Mouse (Mus musculus): ENCODE measurements at regions not wholly inside any gene's neighbourhood (a gene's known extent, or its start where the extent isn't known, plus 50 kb on each side); places are given as distances from the start of the nearest gene placed in this dataset.

- no peaks in the 10 kb centered on the region; the same call in 1 of the 2 replicates for H3K4me1 ChIP-seq (ENCODE audit: insufficient read depth)
- no peaks in the 10 kb centered on the region for H3K27me3 ChIP-seq (ENCODE audit: insufficient read depth, low read length)
- TF ChIP-seq CTCF (IDR thresholded peaks at IDR 0.05; ENCODE audit: low read depth) = no peak
- no peak overlapping the region for H3K27ac ChIP-seq (ENCODE audit: low read depth)
- no peak overlapping the region for H3K4me2 ChIP-seq
- peak; percentile 81; the same call in 1 of the 2 replicates for ATAC-seq (ENCODE audit: insufficient read depth)
- H3K36me3 ChIP-seq (ENCODE audit: insufficient read depth) = no peaks in the 10 kb centered on the region
- H3K9me3 ChIP-seq (ENCODE audit: low read depth, low read length) = no peaks in the 10 kb centered on the region
- peak; percentile 70 for DNase-seq
- H3K4me3 ChIP-seq (ENCODE audit: low read depth, low read length) = no peak overlapping the region
- H3K9ac ChIP-seq = no peak overlapping the region
- 21% methylated on average over 6 of the region's 6 CpGs for WGBS
Measured at GRCm38 (mm10) chr11:112450227-112450626, 331.8 kb upstream of the Sox9 start.

GRCm38 (mm10) chr11:112458075-112458474, 323.9 kb upstream of the Sox9 start:
- Histone ChIP-seq H3K4me3 (ENCODE audit: low read depth, low read length) (no peak overlapping the region), H3K27ac (ENCODE audit: low read depth) (no peak overlapping the region), H3K27me3 (ENCODE audit: insufficient read depth, low read length) (no peaks in the 10 kb centered on the region), H3K4me1 (ENCODE audit: insufficient read depth) (no peaks in the 10 kb centered on the region), H3K9me3 (ENCODE audit: low read depth, low read length) (no peaks in the 10 kb centered on the region), H3K36me3 (ENCODE audit: insufficient read depth) (no peaks in the 10 kb centered on the region), H3K9ac (no peak overlapping the region), H3K4me2 (no peak overlapping the region)
- WGBS = 91% methylated on average over 2 of the region's 2 CpGs
- DNase-seq = no peak
- TF ChIP-seq CTCF (IDR thresholded peaks at IDR 0.05; ENCODE audit: low read depth) = no peak
- ATAC-seq (ENCODE audit: insufficient read depth) = no peak

GRCm38 (mm10) chr11:112463121-112463520, 318.9 kb upstream of the Sox9 start:
- no peaks in the 10 kb centered on the region for H3K9me3 ChIP-seq (ENCODE audit: low read depth, low read length)
- H3K9ac ChIP-seq = no peak overlapping the region
- DNase-seq = no peak
- no peak for TF ChIP-seq CTCF (IDR thresholded peaks at IDR 0.05; ENCODE audit: low read depth)
- 53% methylated on average over 1 of the region's 1 CpGs for WGBS
- no peak overlapping the region for H3K27ac ChIP-seq (ENCODE audit: low read depth)
- no peaks in the 10 kb centered on the region for H3K4me1 ChIP-seq (ENCODE audit: insufficient read depth)
- ATAC-seq (ENCODE audit: insufficient read depth) = no peak
- no peaks in the 10 kb centered on the region for H3K36me3 ChIP-seq (ENCODE audit: insufficient read depth)
- H3K27me3 ChIP-seq (ENCODE audit: insufficient read depth, low read length) = no peaks in the 10 kb centered on the region
- no peak overlapping the region for H3K4me2 ChIP-seq
- no peak overlapping the region for H3K4me3 ChIP-seq (ENCODE audit: low read depth, low read length)

- 47% methylated on average over 4 of the region's 4 CpGs for WGBS
- Histone ChIP-seq H3K36me3 (ENCODE audit: insufficient read depth) (no peaks in the 10 kb centered on the region), H3K27ac (ENCODE audit: low read depth) (no peak overlapping the region), H3K4me2 (no peak overlapping the region), H3K4me3 (ENCODE audit: low read depth, low read length) (no peak overlapping the region), H3K4me1 (ENCODE audit: insufficient read depth) (no peaks in the 10 kb centered on the region), H3K27me3 (ENCODE audit: insufficient read depth, low read length) (no peaks in the 10 kb centered on the region), H3K9me3 (ENCODE audit: low read depth, low read length) (no peaks in the 10 kb centered on the region), H3K9ac (no peak overlapping the region)
- ATAC-seq (ENCODE audit: insufficient read depth) (peak; percentile 49), DNase-seq (peak; percentile 75)
- no peak for TF ChIP-seq CTCF (IDR thresholded peaks at IDR 0.05; ENCODE audit: low read depth)
Measured at GRCm38 (mm10) chr11:112464386-112464785, 317.6 kb upstream of the Sox9 start.

- Histone ChIP-seq H3K9ac (no peak overlapping the region), H3K27me3 (ENCODE audit: insufficient read depth, low read length) (no peaks in the 10 kb centered on the region), H3K4me3 (ENCODE audit: low read depth, low read length) (no peak overlapping the region), H3K36me3 (ENCODE audit: insufficient read depth) (no peaks in the 10 kb centered on the region), H3K4me2 (no peak overlapping the region), H3K9me3 (ENCODE audit: low read depth, low read length) (no peaks in the 10 kb centered on the region), H3K27ac (ENCODE audit: low read depth) (no peak overlapping the region), H3K4me1 (ENCODE audit: insufficient read depth) (no peaks in the 10 kb centered on the region)
- DNase-seq (no peak), ATAC-seq (ENCODE audit: insufficient read depth) (no peak)
- 49% methylated on average over 3 of the region's 3 CpGs for WGBS
- no peak for TF ChIP-seq CTCF (IDR thresholded peaks at IDR 0.05; ENCODE audit: low read depth)
Measured at GRCm38 (mm10) chr11:112470336-112470735, 311.7 kb upstream of the Sox9 start.

- Histone ChIP-seq H3K27ac (ENCODE audit: low read depth) (no peak overlapping the region), H3K9me3 (ENCODE audit: low read depth, low read length) (no peaks in the 10 kb centered on the region), H3K36me3 (ENCODE audit: insufficient read depth) (no peaks in the 10 kb centered on the region), H3K9ac (no peak overlapping the region), H3K4me1 (ENCODE audit: insufficient read depth) (no peaks in the 10 kb centered on the region), H3K27me3 (ENCODE audit: insufficient read depth, low read length) (no peaks in the 10 kb centered on the region), H3K4me3 (ENCODE audit: low read depth, low read length) (no peak overlapping the region), H3K4me2 (no peak overlapping the region)
- TF ChIP-seq CTCF (IDR thresholded peaks at IDR 0.05; ENCODE audit: low read depth) = no peak
- ATAC-seq (ENCODE audit: insufficient read depth) (no peak), DNase-seq (no peak)
- WGBS = 77% methylated on average over 7 of the region's 7 CpGs
Measured at GRCm38 (mm10) chr11:112473237-112473636, 308.8 kb upstream of the Sox9 start.

GRCm38 (mm10) chr11:112473681-112474080, 308.3 kb upstream of the Sox9 start:
- Histone ChIP-seq H3K4me1 (ENCODE audit: insufficient read depth) (no peaks in the 10 kb centered on the region), H3K9ac (no peak overlapping the region), H3K4me2 (no peak overlapping the region), H3K9me3 (ENCODE audit: low read depth, low read length) (no peaks in the 10 kb centered on the region), H3K27ac (ENCODE audit: low read depth) (no peak overlapping the region), H3K36me3 (ENCODE audit: insufficient read depth) (no peaks in the 10 kb centered on the region), H3K4me3 (ENCODE audit: low read depth, low read length) (no peak overlapping the region), H3K27me3 (ENCODE audit: insufficient read depth, low read length) (no peaks in the 10 kb centered on the region)
- no peak for ATAC-seq (ENCODE audit: insufficient read depth)
- WGBS = 83% methylated on average over 6 of the region's 6 CpGs
- TF ChIP-seq CTCF (IDR thresholded peaks at IDR 0.05; ENCODE audit: low read depth) = no peak
- DNase-seq = no peak

GRCm38 (mm10) chr11:112480360-112480759, 301.7 kb upstream of the Sox9 start:
- Histone ChIP-seq H3K9ac (no peak overlapping the region), H3K4me3 (ENCODE audit: low read depth, low read length) (peak overlapping the region; percentile 17; the same call in 1 of the 2 replicates), H3K36me3 (ENCODE audit: insufficient read depth) (no peaks in the 10 kb centered on the region), H3K4me1 (ENCODE audit: insufficient read depth) (no peaks in the 10 kb centered on the region), H3K27ac (ENCODE audit: low read depth) (no peak overlapping the region), H3K27me3 (ENCODE audit: insufficient read depth, low read length) (no peaks in the 10 kb centered on the region), H3K9me3 (ENCODE audit: low read depth, low read length) (no peaks in the 10 kb centered on the region), H3K4me2 (peak overlapping the region; percentile 58)
- 44% methylated on average over 11 of the region's 11 CpGs for WGBS
- ATAC-seq (ENCODE audit: insufficient read depth) (peak; percentile 65; the same call in 1 of the 2 replicates), DNase-seq (peak; percentile 52)
- no peak for TF ChIP-seq CTCF (IDR thresholded peaks at IDR 0.05; ENCODE audit: low read depth)

Measured in lung, embryonic 14.5 days (tissue).